Mouse (Mus musculus): ENCODE results near the gene Pik3ip1.

GRCm38 (mm10) chr11:3290640-3291310, 39.4 kb upstream of the Pik3ip1 start:
- TF ChIP-seq POLR2A (IDR thresholded peaks at IDR 0.05; ENCODE audit: borderline replicate concordance, insufficient read depth, low read length) = no peak
- no peak for TF ChIP-seq CTCF (IDR thresholded peaks at IDR 0.05; ENCODE audit: borderline replicate concordance, insufficient read depth, low read depth, low read length)
